Mouse (Mus musculus) ES-Bruce4 (cell line): ENCODE measurements around the gene Calu. TPM values are rescaled to one million over a fixed set of nuclear protein-coding genes. Genes with fewer than 3 reads are reported as not detected.

Experiments used
- H3K27ac ChIP-seq: 2 replicates; pipeline ENCODE4 v1.5.1; 2012; ENCODE audit warnings: low read length, inconsistent platforms; ENCODE audit not compliant: insufficient read depth
- H3K27me3 ChIP-seq: 2 replicates; pipeline ENCODE4 v1.6.1; 2012; ENCODE audit warnings: mild to moderate bottlenecking, low read length, inconsistent platforms; ENCODE audit not compliant: control insufficient read depth, poor library complexity, insufficient read depth, severe bottlenecking
- H3K36me3 ChIP-seq: 2 replicates; pipeline ENCODE4 v1.6.1; 2012; ENCODE audit warnings: inconsistent platforms, mild to moderate bottlenecking, low read length, moderate library complexity; ENCODE audit not compliant: control insufficient read depth, poor library complexity, insufficient read depth, severe bottlenecking
- H3K4me1 ChIP-seq: one replicate; pipeline ENCODE4 v1.8.1; 2011; ENCODE audit warnings: low read length; ENCODE audit not compliant: control insufficient read depth, insufficient read depth
- H3K4me3 ChIP-seq: 2 replicates; pipeline ENCODE4 v1.5.1; 2011; ENCODE audit warnings: low read depth, mild to moderate bottlenecking, low read length
- H3K9ac ChIP-seq: 2 replicates; pipeline ENCODE4 v1.6.1; 2012; ENCODE audit warnings: low read depth, mild to moderate bottlenecking, inconsistent platforms; ENCODE audit not compliant: poor library complexity, severe bottlenecking
- H3K9me3 ChIP-seq: replicated peaks from 2 replicates; pipeline ENCODE4 v1.6.1; 2012; ENCODE audit warnings: mild to moderate bottlenecking, low read length, inconsistent platforms; ENCODE audit not compliant: control insufficient read depth, poor library complexity, insufficient read depth, severe bottlenecking
- CTCF ChIP-seq: IDR thresholded peaks from one replicate; pipeline ENCODE4 v1.8.1; 2011; ENCODE audit warnings: low read depth, low read length
- EP300 ChIP-seq: IDR thresholded peaks from 2 replicates; pipeline ENCODE4 v1.6.1; 2011; ENCODE audit warnings: low read depth, low read length; ENCODE audit not compliant: insufficient read depth
- POLR2A ChIP-seq: IDR thresholded peaks from one replicate; pipeline ENCODE4 v1.8.1; 2011; ENCODE audit warnings: low read length; ENCODE audit not compliant: insufficient read depth
- polyA plus RNA-seq: library from polyadenylated mRNA; stranded (reverse); fragments of >200 nt; gene quantifications from 2 replicates; pipeline ENCODE4 v1.2.4, GENCODE M21; 2011; ENCODE audit warnings: low read depth; ENCODE audit not compliant: missing spikeins, insufficient read depth, insufficient read length

Gene Calu
- 269 and 284 TPM in 2 replicates for polyA plus RNA-seq

- Histone ChIP-seq H3K27me3 (no peaks in the 10 kb centered on the region), H3K4me3 (peak within 1 kb of the TSS; percentile 98)
Measured at GRCm38 (mm10) chr6:29347665-29348370, at the start of gene Calu. Calu (plus strand) TSS chr6:29348069.

DNA sequence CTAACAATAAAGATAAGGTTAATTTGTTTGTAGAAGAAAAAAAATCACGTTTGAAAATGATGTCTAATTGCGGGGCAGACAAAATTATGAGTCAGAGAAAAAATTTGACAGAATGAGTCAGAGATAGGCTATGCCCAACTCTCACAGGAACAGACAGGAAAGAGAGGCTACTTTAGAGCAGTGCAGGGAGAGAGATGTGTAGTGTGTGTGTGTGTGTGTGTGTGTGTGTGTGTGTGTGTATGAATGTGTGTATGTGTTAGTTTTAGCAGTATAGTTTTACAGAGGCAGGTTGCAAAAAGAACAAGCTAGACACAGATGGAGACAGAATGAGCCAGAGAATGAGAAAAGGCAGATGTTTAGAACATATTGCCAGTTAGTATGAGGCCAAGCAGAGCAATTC is 48.8 kb upstream of the Calu start:
- H3K4me3 ChIP-seq: no peak overlapping the region
- no peak overlapping the region for H3K27ac ChIP-seq
- H3K4me1 ChIP-seq: no peaks in the 10 kb centered on the region
- no peak overlapping the region for H3K9ac ChIP-seq
- H3K9me3 ChIP-seq: no peaks in the 10 kb centered on the region; the same call in 1 of the 2 replicates
- no peak for TF ChIP-seq CTCF
- no peak for TF ChIP-seq EP300
- TF ChIP-seq POLR2A: no peak
- no peaks in the 10 kb centered on the region for H3K27me3 ChIP-seq
- no peaks in the 10 kb centered on the region for H3K36me3 ChIP-seq

More at GRCm38 (mm10) chr6:29347665-29348370, at the start of gene Calu:
- H3K27ac ChIP-seq: peak within 1 kb of the TSS; percentile 71
- no peaks in the 10 kb centered on the region for H3K9me3 ChIP-seq
- TF ChIP-seq EP300 (0 out of 2 replicates have a peak, but pooled peaks have one; percentile 37), CTCF (no peak), POLR2A (peak; percentile 96)
- H3K4me1 ChIP-seq: no peaks in the 10 kb centered on the region
- no peaks in the 10 kb centered on the region for H3K36me3 ChIP-seq
- H3K9ac ChIP-seq: peak within 1 kb of the TSS; percentile 93

GRCm38 (mm10) chr6:29303251-29303650 is 44.6 kb upstream of the Calu start:
- TF ChIP-seq EP300: no peak
- no peak for TF ChIP-seq CTCF
- TF ChIP-seq POLR2A: no peak
- no peaks in the 10 kb centered on the region; the same call in 1 of the 2 replicates for H3K9me3 ChIP-seq
- no peaks in the 10 kb centered on the region for H3K4me1 ChIP-seq
- no peak overlapping the region for H3K27ac ChIP-seq
- H3K36me3 ChIP-seq: no peaks in the 10 kb centered on the region
- H3K4me3 ChIP-seq: no peak overlapping the region
- no peaks in the 10 kb centered on the region for H3K27me3 ChIP-seq
- no peak overlapping the region for H3K9ac ChIP-seq

GRCm38 (mm10) chr6:29303726-29304125 is 44.1 kb upstream of the Calu start:
- H3K9me3 ChIP-seq: no peaks in the 10 kb centered on the region; the same call in 1 of the 2 replicates
- H3K9ac ChIP-seq: no peak overlapping the region
- H3K4me3 ChIP-seq: no peak overlapping the region
- TF ChIP-seq CTCF (no peak), POLR2A (no peak), EP300 (no peak)
- no peak overlapping the region for H3K27ac ChIP-seq
- no peaks in the 10 kb centered on the region for H3K36me3 ChIP-seq
- no peaks in the 10 kb centered on the region for H3K4me1 ChIP-seq
- H3K27me3 ChIP-seq: no peaks in the 10 kb centered on the region

DNA sequence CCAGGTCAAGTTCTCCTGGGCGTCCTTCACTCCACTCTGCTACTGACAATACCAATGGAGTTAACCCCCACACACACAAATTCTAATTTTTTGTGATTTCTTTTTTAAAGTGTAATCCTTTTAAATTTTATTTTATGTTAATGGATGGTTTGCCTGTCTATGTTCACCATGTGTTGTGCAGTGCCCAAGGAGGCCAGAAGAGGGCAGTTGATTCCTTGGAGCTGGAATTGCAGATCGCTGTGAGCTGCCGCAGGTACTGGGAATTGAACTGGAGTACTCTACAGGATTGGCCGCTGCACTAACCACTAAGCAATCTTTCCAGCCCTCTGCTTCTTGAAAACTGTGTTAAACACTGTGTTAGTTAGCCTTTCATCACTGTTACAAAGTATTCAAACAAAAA is 42.4 kb upstream of the Calu start:
- H3K27ac ChIP-seq: no peak overlapping the region
- H3K27me3 ChIP-seq: no peaks in the 10 kb centered on the region
- H3K4me3 ChIP-seq: no peak overlapping the region
- peaks cover 6% of the 10 kb centered on the region; the same call in 1 of the 2 replicates for H3K9me3 ChIP-seq
- no peaks in the 10 kb centered on the region for H3K4me1 ChIP-seq
- H3K36me3 ChIP-seq: no peaks in the 10 kb centered on the region
- TF ChIP-seq CTCF: peak; percentile 53
- no peak for TF ChIP-seq POLR2A
- no peak for TF ChIP-seq EP300
- no peak overlapping the region for H3K9ac ChIP-seq
